Mouse (Mus musculus) limb, embryonic 11.5 days (tissue): ENCODE results near the gene Tubg2. TPM values are rescaled to one million over a fixed set of nuclear protein-coding genes. Genes with fewer than 3 reads are reported as not detected.

Experiments used
- ATAC-seq: fragments of 200-750 bp; cut with Nextera tagmentation; 2 replicates; pipeline ENCODE4 v1.8.0; 2017; ENCODE audit warnings: low read depth; ENCODE audit not compliant: insufficient number of reproducible peaks, low FRiP score, low TSS enrichment
- DNase-seq: peaks from one replicate; pipeline ENCODE4 v3.0.0-alpha.2; 2015; ENCODE audit warnings: low spot score
- H3K27ac ChIP-seq: fragments of 300-500 bp; sonication (generic); replicated peaks from 2 replicates; pipeline ENCODE4 v1.5.1; 2014; ENCODE audit warnings: low read depth, mild to moderate bottlenecking, low read length
- H3K27me3 ChIP-seq: fragments of 300-500 bp; sonication (generic); 2 replicates; pipeline ENCODE4 v1.6.1; 2014; ENCODE audit warnings: mild to moderate bottlenecking, low read length, mixed read lengths; ENCODE audit not compliant: control insufficient read depth, insufficient read depth
- H3K36me3 ChIP-seq: fragments of 300-500 bp; sonication (generic); 2 replicates; pipeline ENCODE4 v1.6.1; 2014; ENCODE audit warnings: mild to moderate bottlenecking, low read length, moderate library complexity, mixed read lengths; ENCODE audit not compliant: control insufficient read depth, insufficient read depth
- H3K4me1 ChIP-seq: fragments of 300-500 bp; sonication (generic); 2 replicates; pipeline ENCODE4 v1.6.1; 2014; ENCODE audit warnings: low read length, mixed read lengths; ENCODE audit not compliant: control insufficient read depth, insufficient read depth
- H3K4me2 ChIP-seq: fragments of 300-500 bp; sonication (generic); 2 replicates; pipeline ENCODE4 v1.6.1; 2014; ENCODE audit warnings: low read depth, mild to moderate bottlenecking, moderate library complexity; ENCODE audit not compliant: severe bottlenecking
- H3K4me3 ChIP-seq: fragments of 300-500 bp; sonication (generic); 2 replicates; pipeline ENCODE4 v1.5.1; 2014; ENCODE audit warnings: low read depth, low read length
- H3K9ac ChIP-seq: fragments of 300-500 bp; sonication (generic); 2 replicates; pipeline ENCODE4 v1.6.1; 2014; ENCODE audit warnings: mild to moderate bottlenecking, low read length
- H3K9me3 ChIP-seq: fragments of 300-500 bp; sonication (generic); 2 replicates; pipeline ENCODE4 v1.6.1; 2016; ENCODE audit warnings: low read length; ENCODE audit not compliant: control insufficient read depth
- WGBS: fragments of 180-500 bp; shearing (Covaris S2); extraction: QIAGEN DNeasy Blood & Tissue Kit; methylation state at CpG from one replicate; pipeline ENCODE4 v1.1.7; 2014; 5-methylcytosine and 5-hydroxymethylcytosine counted together
- polyA plus RNA-seq: library from polyadenylated mRNA; unstranded; fragments of >200 nt; fragmentation: Nextera tagmentation; extraction: Ambion mirVana; gene quantifications from 2 replicates; pipeline ENCODE4 v1.2.1, GENCODE M21; 2014

Gene Tubg2
- polyA plus RNA-seq, 1 experiment from 2014 or later = 5.0 TPM

DNA sequence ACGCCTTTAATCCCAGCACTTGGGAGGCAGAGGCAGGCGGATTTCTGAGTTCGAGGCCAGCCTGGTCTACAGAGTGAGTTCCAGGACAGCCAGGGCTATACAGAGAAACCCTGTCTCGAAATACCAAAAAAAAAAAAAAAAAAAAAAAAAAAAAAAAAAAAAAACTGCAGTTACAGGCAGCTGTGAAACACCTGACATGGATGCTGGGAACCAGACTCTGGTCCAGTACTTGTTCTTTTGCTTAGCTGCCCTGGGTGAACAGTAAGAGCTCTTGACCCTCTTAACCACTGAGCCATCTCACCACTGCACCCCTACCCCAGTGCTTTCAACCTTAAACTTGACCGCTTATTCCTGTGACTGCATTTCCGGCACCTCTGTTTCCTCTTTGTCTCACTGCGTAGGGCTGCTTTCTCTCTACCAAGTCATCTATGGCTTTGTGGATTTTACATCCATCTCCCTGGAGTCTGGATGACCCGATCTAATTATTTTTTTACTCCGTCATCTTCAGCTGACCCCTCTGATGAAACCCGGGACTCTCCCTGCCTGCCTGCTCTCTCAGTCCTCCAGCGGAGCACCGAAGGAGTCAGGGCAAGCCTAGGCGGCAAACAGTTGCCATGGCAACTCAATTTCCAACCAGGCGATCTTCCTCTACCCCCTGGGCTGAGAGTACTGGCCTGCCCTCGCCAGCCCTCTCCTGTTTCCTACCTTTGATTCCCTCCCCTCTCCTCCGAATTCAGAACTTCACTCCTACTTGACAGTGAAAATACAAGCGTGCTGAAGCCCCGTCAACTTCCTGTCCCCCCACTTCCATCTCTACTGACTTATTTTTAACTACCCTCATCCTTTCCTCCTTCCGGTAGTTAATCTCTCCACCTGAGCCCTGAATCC lies 12.1 kb upstream of the Tubg2 start:
- Histone ChIP-seq H3K9me3 (no peaks in the 10 kb centered on the region), H3K4me1 (0 out of 2 replicates have a peak, but pooled peaks cover 10% of the 10 kb centered on the region), H3K27ac (no peak overlapping the region), H3K36me3 (no peaks in the 10 kb centered on the region), H3K27me3 (no peaks in the 10 kb centered on the region), H3K9ac (peak overlapping the region; percentile 23), H3K4me3 (peak overlapping the region; percentile 19), H3K4me2 (peak overlapping the region; percentile 48)
- WGBS = 23% methylated on average over 18 of the region's 19 CpGs
- ATAC-seq (no peak), DNase-seq (peak; percentile 71)

DNA sequence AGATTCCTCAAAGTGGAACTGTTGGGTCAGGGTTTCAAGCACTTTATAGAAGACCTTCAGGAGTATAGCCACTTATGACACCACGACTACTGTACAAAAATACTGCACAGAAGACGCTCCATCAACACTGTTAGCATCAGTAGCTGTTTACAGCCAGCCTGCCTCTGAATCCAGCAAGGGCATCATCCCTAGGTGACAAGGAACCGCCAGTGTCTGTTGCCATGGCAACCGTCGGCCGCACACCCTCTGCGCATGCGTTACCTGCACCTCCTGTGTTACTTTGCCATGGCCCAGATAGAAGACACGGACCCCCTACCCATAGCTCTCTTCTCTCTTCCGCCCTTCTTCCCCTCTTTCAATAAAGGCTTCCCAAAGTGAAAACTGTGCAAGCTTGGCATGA lies 9.3 kb upstream of the Tubg2 start:
- peak; percentile 60 for DNase-seq
- Histone ChIP-seq H3K4me1 (peaks cover 16% of the 10 kb centered on the region), H3K4me2 (no peak overlapping the region), H3K27me3 (no peaks in the 10 kb centered on the region), H3K27ac (no peak overlapping the region), H3K4me3 (no peak overlapping the region), H3K9ac (no peak overlapping the region), H3K9me3 (no peaks in the 10 kb centered on the region), H3K36me3 (no peaks in the 10 kb centered on the region)
- 27% methylated on average over 10 of the region's 10 CpGs for WGBS
- no peak for ATAC-seq

DNA sequence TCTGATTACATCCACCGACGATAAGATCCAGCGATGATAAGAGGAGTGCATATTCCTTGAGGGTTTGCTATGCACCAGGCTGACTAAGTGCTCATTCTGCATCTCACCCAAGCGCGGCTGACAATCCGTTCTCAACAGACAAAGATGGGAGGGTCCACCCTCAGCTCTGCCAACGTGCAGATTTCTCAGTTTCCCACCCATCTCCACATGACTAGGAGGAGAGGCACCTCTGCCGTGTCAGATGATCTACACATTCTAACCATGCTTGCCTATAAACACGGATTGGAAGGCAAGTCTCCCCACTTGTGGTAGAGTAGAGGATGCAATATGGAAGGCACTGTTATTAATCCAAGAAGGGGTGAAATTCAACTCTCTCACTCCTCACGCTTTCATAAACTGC lies 7.0 kb upstream of the Tubg2 start:
- 0 out of 2 replicates have a peak overlapping the region, but pooled peaks have one; percentile 16 for H3K27ac ChIP-seq
- no peak overlapping the region; the same call in 1 of the 2 replicates for H3K9ac ChIP-seq
- no peaks in the 10 kb centered on the region for H3K27me3 ChIP-seq
- ATAC-seq (no peak), DNase-seq (no peak)
- 0 out of 2 replicates have a peak overlapping the region, but pooled peaks have one; percentile 16 for H3K4me2 ChIP-seq
- no peaks in the 10 kb centered on the region for H3K36me3 ChIP-seq
- no peak overlapping the region for H3K4me3 ChIP-seq
- H3K4me1 ChIP-seq = peaks cover 14% of the 10 kb centered on the region
- no peaks in the 10 kb centered on the region for H3K9me3 ChIP-seq
- 65% methylated on average over 10 of the region's 10 CpGs for WGBS

DNA sequence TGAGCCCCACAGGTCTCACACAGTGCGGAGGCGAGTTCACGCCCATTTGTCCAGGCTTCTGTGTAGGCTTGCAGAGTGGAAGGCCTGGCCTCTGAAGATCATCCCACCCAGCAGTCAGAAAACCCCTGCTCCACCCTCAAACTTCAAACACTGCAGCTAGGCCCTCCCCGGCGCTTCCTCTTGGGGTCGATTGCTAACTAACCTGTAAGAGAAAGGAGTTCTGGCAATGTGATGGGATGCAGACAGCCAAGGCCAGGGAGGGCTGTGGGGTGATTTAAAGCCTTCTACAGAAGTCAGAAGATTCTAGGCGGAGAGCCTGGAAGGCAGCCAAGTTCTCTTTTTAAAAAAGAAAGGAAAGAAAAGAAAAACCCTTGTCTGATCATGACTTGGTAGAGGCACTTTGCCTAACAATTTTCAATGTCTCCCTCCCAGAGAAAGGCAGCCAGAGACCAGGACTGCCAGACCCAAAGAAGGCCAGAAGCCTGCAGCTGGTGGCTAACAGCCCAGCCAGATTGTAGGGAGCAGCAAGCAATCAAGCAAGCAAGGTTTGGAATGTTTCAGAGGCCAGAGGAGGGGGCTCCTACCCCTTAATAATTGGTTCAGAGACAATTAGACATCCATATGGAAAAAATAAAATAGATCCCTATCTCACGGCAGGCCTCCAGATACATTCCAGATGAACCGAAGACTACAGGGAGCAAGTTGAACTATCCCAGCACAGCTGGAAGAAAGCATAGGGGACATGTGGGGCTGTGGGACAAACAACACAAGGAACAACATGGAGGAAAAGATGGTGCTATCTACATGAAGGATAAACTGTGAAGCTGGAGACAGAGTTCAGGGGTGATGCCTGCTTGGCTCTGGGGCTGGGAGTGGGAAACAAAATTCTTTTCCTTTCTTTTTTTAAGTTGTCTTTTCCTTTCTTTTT lies 6.3 kb upstream of the Tubg2 start:
- no peak for ATAC-seq
- H3K36me3 ChIP-seq = no peaks in the 10 kb centered on the region
- DNase-seq = no peak
- peaks cover 11% of the 10 kb centered on the region for H3K4me1 ChIP-seq
- H3K4me3 ChIP-seq = no peak overlapping the region
- H3K4me2 ChIP-seq = peak overlapping the region; percentile 16; the same call in 1 of the 2 replicates
- 28% methylated on average over 9 of the region's 9 CpGs for WGBS
- peak overlapping the region; percentile 36; the same call in 1 of the 2 replicates for H3K9ac ChIP-seq
- peak overlapping the region; percentile 16; the same call in 1 of the 2 replicates for H3K27ac ChIP-seq
- H3K9me3 ChIP-seq = no peaks in the 10 kb centered on the region
- no peaks in the 10 kb centered on the region for H3K27me3 ChIP-seq

DNA sequence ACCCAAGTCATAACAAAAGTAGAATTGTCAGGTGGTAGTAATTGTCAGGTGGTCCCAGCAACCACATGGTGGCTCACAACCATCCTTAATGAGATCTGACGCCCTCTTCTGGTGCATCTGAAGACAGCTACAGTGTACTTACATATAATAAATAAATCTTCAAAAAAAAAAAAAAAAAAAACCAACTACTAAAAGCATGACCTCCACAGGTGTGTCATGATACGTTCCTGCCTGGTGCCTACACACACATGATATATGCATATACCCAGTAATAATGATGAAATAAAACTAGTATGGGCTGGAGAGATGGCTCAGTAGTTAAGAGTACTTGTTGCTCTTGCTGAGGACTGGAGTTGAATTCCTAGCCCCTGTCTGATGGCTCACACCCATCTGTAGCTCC lies 4.6 kb upstream of the Tubg2 start:
- H3K36me3 ChIP-seq = no peaks in the 10 kb centered on the region
- ATAC-seq (no peak), DNase-seq (no peak)
- H3K27ac ChIP-seq = no peak overlapping the region
- H3K27me3 ChIP-seq = no peaks in the 10 kb centered on the region
- H3K4me1 ChIP-seq = peaks cover 16% of the 10 kb centered on the region
- H3K4me2 ChIP-seq = no peak overlapping the region
- 53% methylated on average over 2 of the region's 2 CpGs for WGBS
- H3K4me3 ChIP-seq = no peak overlapping the region
- H3K9ac ChIP-seq = no peak overlapping the region
- H3K9me3 ChIP-seq = no peaks in the 10 kb centered on the region

DNA sequence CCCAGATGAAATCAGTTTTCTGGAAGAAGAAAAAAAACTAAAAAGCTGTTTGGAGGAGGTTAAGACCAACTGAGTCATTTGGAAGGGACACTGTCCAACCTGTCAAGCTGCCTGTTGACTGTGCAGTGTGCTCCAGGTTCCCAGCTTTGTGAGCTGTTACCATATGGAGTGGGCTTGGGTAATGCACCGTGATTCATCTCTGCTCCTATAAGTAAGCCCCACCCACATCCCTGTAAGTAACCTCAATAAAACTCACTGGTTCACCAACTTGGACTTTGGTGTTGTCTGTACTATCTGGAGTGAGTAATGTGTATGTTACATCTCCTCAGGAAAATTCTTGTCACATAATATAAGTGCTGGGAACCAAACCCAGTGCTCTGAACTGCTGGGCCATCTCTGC lies 2.9 kb upstream of the Tubg2 start:
- ATAC-seq (no peak), DNase-seq (no peak)
- no peaks in the 10 kb centered on the region for H3K27me3 ChIP-seq
- no peaks in the 10 kb centered on the region for H3K36me3 ChIP-seq
- no peak overlapping the region for H3K4me2 ChIP-seq
- WGBS = 82% methylated on average over 1 of the region's 1 CpGs
- no peak overlapping the region for H3K9ac ChIP-seq
- no peak overlapping the region for H3K27ac ChIP-seq
- no peak overlapping the region for H3K4me3 ChIP-seq
- no peaks in the 10 kb centered on the region for H3K9me3 ChIP-seq
- H3K4me1 ChIP-seq = peaks cover 17% of the 10 kb centered on the region

DNA sequence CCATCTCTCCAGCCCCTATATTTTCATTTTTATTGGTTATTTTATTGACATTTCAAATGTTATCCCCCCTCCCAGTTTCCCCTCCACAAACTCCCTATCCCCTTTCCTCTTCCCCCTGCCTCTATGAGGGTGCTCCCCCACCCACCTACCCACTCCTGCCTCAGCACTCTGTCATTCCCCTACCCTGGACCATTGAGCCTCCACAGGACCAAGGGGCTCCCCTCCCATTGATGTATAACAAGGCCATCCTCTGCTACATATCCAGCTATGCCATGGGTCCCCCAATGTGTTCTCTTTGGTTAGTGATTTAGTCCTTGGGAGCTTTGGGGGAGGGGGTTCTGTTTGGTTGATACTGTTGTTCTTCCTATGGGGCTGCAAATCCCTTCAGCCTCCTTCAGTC lies 1.1 kb upstream of the Tubg2 start:
- Histone ChIP-seq H3K4me2 (no peak overlapping the region), H3K27me3 (no peaks in the 10 kb centered on the region), H3K9me3 (no peaks in the 10 kb centered on the region), H3K4me1 (peaks cover 8% of the 10 kb centered on the region; the same call in 1 of the 2 replicates), H3K9ac (no peak overlapping the region), H3K27ac (no peak overlapping the region), H3K36me3 (no peaks in the 10 kb centered on the region), H3K4me3 (no peak overlapping the region)
- no peak for DNase-seq
- ATAC-seq = no peak

DNA sequence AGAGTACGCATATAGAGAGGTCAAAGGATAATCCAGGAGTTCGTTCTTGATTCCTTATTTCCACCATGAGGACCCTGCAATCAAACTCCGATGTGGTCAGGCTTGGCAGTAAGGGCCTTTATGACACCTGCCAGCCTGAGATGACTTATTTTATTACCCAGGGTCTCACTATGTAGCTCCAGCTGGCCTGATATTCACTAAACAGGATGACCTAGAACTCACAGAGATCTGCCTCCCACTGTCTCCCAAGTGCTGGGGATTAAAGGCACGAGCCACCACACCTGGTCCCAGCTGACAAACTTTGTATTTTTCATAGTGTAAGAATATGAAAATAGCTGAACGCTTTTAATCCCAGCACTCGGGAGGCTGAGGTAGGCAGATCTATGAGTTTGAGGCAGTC lies 556 bp upstream of the Tubg2 start:
- no peaks in the 10 kb centered on the region for H3K9me3 ChIP-seq
- ATAC-seq (no peak), DNase-seq (no peak)
- no peak overlapping the region; the same call in 1 of the 2 replicates for H3K4me2 ChIP-seq
- peaks cover 8% of the 10 kb centered on the region; the same call in 1 of the 2 replicates for H3K4me1 ChIP-seq
- H3K27ac ChIP-seq = no peak overlapping the region
- H3K36me3 ChIP-seq = no peaks in the 10 kb centered on the region
- no peak overlapping the region for H3K9ac ChIP-seq
- no peak overlapping the region for H3K4me3 ChIP-seq
- WGBS = 65% methylated on average over 6 of the region's 6 CpGs
- H3K27me3 ChIP-seq = no peaks in the 10 kb centered on the region
